Mouse (Mus musculus) hindbrain, postnatal 0 days (tissue): ENCODE results near the gene Relt. TPM values are rescaled to one million over a fixed set of nuclear protein-coding genes. Genes with fewer than 3 reads are reported as not detected.

Experiments used
- ATAC-seq: fragments of 200-750 bp; cut with Nextera tagmentation; 2 replicates; pipeline ENCODE4 v1.8.0; 2017; ENCODE audit warnings: mild to moderate bottlenecking, moderate TSS enrichment, moderate library complexity
- DNase-seq: peaks from one replicate; pipeline ENCODE4 v3.0.0-alpha.2; 2015; ENCODE audit warnings: low spot score
- H3K27ac ChIP-seq: fragments of 300-500 bp; sonication (generic); 2 replicates; pipeline ENCODE4 v1.5.1; 2014; ENCODE audit warnings: mild to moderate bottlenecking
- H3K27me3 ChIP-seq: fragments of 300-500 bp; sonication (generic); 2 replicates; pipeline ENCODE4 v1.6.1; 2014; ENCODE audit warnings: low read length, mixed read lengths; ENCODE audit not compliant: insufficient read depth
- H3K36me3 ChIP-seq: fragments of 300-500 bp; sonication (generic); 2 replicates; pipeline ENCODE4 v1.6.1; 2014; ENCODE audit warnings: low read length, mixed read lengths; ENCODE audit not compliant: insufficient read depth
- H3K4me1 ChIP-seq: fragments of 300-500 bp; sonication (generic); 2 replicates; pipeline ENCODE4 v1.6.1; 2014; ENCODE audit warnings: antibody characterized with exemption, low read length, mixed read lengths; ENCODE audit not compliant: insufficient read depth
- H3K4me2 ChIP-seq: fragments of 300-500 bp; sonication (generic); 2 replicates; pipeline ENCODE4 v1.6.1; 2014; ENCODE audit warnings: low read depth, mild to moderate bottlenecking, low read length, moderate library complexity, mixed read lengths
- H3K4me3 ChIP-seq: fragments of 300-500 bp; sonication (generic); 2 replicates; pipeline ENCODE4 v1.5.1; 2014; ENCODE audit warnings: low read length
- H3K9ac ChIP-seq: fragments of 300-500 bp; sonication (generic); replicated peaks from 2 replicates; pipeline ENCODE4 v1.6.1; 2014; ENCODE audit warnings: mild to moderate bottlenecking, low read length, moderate library complexity, mixed read lengths
- H3K9me3 ChIP-seq: fragments of 300-500 bp; sonication (generic); 2 replicates; pipeline ENCODE4 v1.6.1; 2016; ENCODE audit warnings: low read length, mixed read lengths
- CTCF ChIP-seq: IDR thresholded peaks from 2 replicates; pipeline ENCODE4 v1.5.1; 2016; ENCODE audit warnings: antibody characterized with exemption, control low read depth, low read depth
- WGBS: fragments of 180-500 bp; shearing (Covaris S2); extraction: QIAGEN DNeasy Blood & Tissue Kit; methylation state at CpG from one replicate; pipeline ENCODE4 v1.1.7; 2014; 5-methylcytosine and 5-hydroxymethylcytosine counted together
- polyA plus RNA-seq: library from polyadenylated mRNA; unstranded; fragments of >200 nt; fragmentation: Nextera tagmentation; extraction: Ambion mirVana; gene quantifications from 2 replicates; pipeline ENCODE4 v1.2.1, GENCODE M21; 2015
- total RNA-seq: library from RNA; depleted of rRNA; stranded (reverse); fragments of >200 nt; gene quantifications from 2 replicates; pipeline ENCODE4 v1.2.3, GENCODE M21; 2014

Gene Relt
- total and polyA plus RNA-seq, 2 experiments from 2014 or later: 6.2 to 12.2 TPM

DNA sequence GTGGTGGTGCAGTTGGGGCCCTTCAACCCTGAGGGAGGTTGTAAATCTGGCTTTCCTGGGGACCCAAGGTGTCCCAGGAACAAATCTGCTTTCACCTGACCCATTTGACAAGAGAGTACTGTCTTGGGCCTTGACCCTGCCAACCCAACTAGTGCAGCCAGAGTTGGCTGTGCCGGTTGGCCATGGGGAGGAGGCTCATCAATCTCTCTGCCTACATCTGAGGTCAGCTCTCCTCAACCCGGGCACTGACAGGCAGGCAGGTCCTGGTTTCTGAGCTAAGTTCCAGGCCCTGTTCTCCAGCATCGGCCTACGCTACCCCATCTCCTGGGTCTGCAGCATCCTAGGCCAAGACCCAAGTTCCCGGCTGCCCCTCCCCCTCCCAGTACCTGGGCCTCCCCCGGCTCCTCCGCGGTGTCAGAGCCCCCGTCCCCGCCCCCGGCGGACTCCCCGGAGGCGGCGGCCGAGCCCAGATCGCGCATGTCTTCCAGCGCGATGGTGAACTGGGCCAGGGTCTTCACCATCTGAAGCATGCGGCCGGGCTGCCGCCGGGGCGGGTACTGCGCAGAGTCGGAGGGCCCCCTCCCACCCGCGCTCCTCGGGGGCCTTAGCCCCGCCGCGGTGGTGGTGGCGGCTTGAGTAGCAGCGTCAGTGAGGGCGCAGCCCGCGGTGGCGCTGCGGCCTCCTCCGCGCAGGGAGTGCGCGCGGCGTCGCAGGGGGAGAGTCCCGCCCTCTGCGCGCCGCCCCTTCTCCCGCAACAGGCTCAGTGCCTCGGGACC is 31.0 kb upstream of the Relt start:
- H3K4me1 ChIP-seq: peaks cover 18% of the 10 kb centered on the region; the same call in 1 of the 2 replicates
- H3K27ac ChIP-seq: peak overlapping the region; percentile 69
- TF ChIP-seq CTCF: no peak
- peak overlapping the region; percentile 78 for H3K4me2 ChIP-seq
- ATAC-seq: peak; percentile 75
- H3K27me3 ChIP-seq: no peaks in the 10 kb centered on the region
- H3K9ac ChIP-seq: peak overlapping the region; percentile 75
- 4% methylated on average over 53 of the region's 53 CpGs for WGBS
- peak overlapping the region; percentile 47 for H3K4me3 ChIP-seq
- H3K36me3 ChIP-seq: no peaks in the 10 kb centered on the region
- DNase-seq: peak; percentile 81
- H3K9me3 ChIP-seq: no peaks in the 10 kb centered on the region

DNA sequence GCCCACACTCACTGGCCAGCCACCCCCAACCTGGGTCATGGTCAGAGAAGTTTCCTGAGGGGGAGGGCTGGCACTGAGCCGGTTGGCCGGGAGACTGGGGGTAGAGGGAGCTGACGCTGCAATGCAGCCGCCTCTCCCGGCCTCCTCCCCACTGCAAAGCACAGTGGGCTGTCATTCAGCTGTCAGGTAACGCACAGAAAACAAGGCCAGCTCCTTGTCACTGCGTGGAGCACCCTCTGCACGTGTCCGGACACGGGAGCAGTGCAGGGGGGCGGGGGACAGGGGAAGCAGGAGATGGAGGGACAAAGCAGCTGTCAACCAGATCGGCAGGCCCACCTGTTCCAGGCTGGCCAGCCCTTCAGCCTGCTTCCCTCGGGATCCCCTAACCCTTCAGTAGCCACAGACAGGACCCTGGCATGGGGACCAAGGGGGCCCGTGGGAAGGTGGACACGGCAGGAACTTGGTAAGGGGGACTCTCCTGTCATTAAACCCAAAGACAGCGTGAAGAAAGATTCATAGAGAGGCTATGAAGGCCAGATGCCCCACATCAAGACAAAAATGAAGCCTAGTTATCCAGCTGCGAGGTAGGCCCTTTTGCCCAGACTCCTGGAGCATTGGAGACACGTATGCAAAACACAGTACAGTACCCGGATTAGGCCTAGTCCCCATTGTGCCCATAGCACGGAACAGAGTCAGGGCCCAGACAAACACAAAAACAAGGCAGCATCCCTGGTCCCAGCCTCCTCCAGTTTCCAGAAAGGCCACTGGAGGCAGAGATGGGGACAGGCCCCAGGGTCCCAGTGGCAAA is 30.2 kb upstream of the Relt start:
- ATAC-seq (peak; percentile 59), DNase-seq (peak; percentile 65)
- 18% methylated on average over 20 of the region's 20 CpGs for WGBS
- Histone ChIP-seq H3K9ac (peak overlapping the region; percentile 75), H3K4me1 (peaks cover 18% of the 10 kb centered on the region; the same call in 1 of the 2 replicates), H3K27ac (peak overlapping the region; percentile 69), H3K9me3 (no peaks in the 10 kb centered on the region), H3K4me3 (peak overlapping the region; percentile 47), H3K27me3 (no peaks in the 10 kb centered on the region), H3K36me3 (no peaks in the 10 kb centered on the region), H3K4me2 (peak overlapping the region; percentile 78)
- TF ChIP-seq CTCF: peak; percentile 19; the same call in 1 of the 2 replicates

DNA sequence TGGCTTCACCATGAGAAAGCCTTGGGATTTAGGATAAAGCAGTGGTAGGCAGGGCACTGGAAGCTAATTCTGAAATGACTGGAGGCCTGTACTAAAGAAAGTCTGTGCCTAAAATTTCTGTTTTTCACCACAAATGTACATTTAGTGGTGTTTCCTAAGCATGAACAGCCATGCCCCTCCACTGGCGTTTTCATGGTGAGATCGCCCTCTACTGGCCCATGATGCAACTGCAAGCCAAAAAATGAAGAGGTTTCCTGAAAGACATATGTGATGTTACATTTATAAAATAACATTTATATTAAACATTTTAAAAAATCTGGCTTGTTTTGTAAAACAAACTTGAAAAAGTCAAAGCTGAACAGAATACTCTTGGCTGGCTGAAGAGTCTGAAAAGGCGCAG is 23.3 kb upstream of the Relt start:
- no peak overlapping the region for H3K4me2 ChIP-seq
- no peaks in the 10 kb centered on the region for H3K4me1 ChIP-seq
- peak; percentile 87 for TF ChIP-seq CTCF
- no peaks in the 10 kb centered on the region for H3K9me3 ChIP-seq
- 28% methylated on average over 3 of the region's 3 CpGs for WGBS
- no peak overlapping the region for H3K4me3 ChIP-seq
- no peak for ATAC-seq
- no peak overlapping the region for H3K27ac ChIP-seq
- H3K27me3 ChIP-seq: no peaks in the 10 kb centered on the region
- peak; percentile 73 for DNase-seq
- H3K9ac ChIP-seq: no peak overlapping the region
- peaks cover 25% of the 10 kb centered on the region; the same call in 1 of the 2 replicates for H3K36me3 ChIP-seq

GRCm38 (mm10) chr7:100884460-100884859 is 21.2 kb upstream of the Relt start:
- TF ChIP-seq CTCF: no peak
- no peaks in the 10 kb centered on the region for H3K4me1 ChIP-seq
- no peak overlapping the region for H3K4me3 ChIP-seq
- ATAC-seq (no peak), DNase-seq (no peak)
- H3K27ac ChIP-seq: no peak overlapping the region
- peaks cover 30% of the 10 kb centered on the region for H3K36me3 ChIP-seq
- no peak overlapping the region for H3K4me2 ChIP-seq
- WGBS: 85% methylated on average over 4 of the region's 4 CpGs
- no peaks in the 10 kb centered on the region for H3K9me3 ChIP-seq
- no peak overlapping the region for H3K9ac ChIP-seq
- no peaks in the 10 kb centered on the region for H3K27me3 ChIP-seq

DNA sequence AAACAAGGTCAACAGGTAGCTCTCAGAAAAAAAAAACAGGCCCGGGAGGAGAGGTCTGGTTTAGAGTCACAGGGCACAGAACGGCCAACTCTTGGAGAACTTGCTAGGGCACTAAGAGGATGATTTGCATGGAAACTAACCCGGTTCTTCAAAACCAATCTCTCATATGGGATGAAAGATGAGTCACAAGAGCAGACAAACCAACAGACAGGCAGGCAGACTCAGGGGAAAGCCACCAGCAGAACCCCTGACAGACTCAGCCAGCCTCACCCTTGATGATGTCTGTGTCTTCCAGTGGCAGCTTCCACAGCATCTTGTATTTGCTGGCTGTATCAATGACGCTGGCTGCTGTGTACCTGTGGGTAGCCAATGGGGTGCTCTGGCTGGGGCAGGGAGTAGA is 18.7 kb upstream of the Relt start:
- WGBS: 94% methylated on average over 4 of the region's 4 CpGs
- Histone ChIP-seq H3K27ac (no peak overlapping the region), H3K9me3 (no peaks in the 10 kb centered on the region), H3K4me2 (no peak overlapping the region), H3K27me3 (no peaks in the 10 kb centered on the region), H3K36me3 (peaks cover 34% of the 10 kb centered on the region), H3K4me1 (no peaks in the 10 kb centered on the region), H3K4me3 (no peak overlapping the region), H3K9ac (no peak overlapping the region)
- no peak for ATAC-seq
- no peak for DNase-seq
- no peak for TF ChIP-seq CTCF

GRCm38 (mm10) chr7:100881531-100881930 is 18.3 kb upstream of the Relt start:
- TF ChIP-seq CTCF: no peak
- DNase-seq (no peak), ATAC-seq (no peak)
- H3K27me3 ChIP-seq: no peaks in the 10 kb centered on the region
- no peak overlapping the region for H3K27ac ChIP-seq
- no peak overlapping the region for H3K4me2 ChIP-seq
- WGBS: 89% methylated on average over 9 of the region's 9 CpGs
- no peak overlapping the region for H3K4me3 ChIP-seq
- peaks cover 34% of the 10 kb centered on the region for H3K36me3 ChIP-seq
- no peak overlapping the region for H3K9ac ChIP-seq
- no peaks in the 10 kb centered on the region for H3K9me3 ChIP-seq
- H3K4me1 ChIP-seq: no peaks in the 10 kb centered on the region
